Mouse (Mus musculus) urinary bladder, postnatal 4 days (tissue): ENCODE results near the gene Dusp19.

Experiments
- DNase-seq, 2 experiments: peaks; one replicate each; pipeline ENCODE4 v3.0.0; 2021 to 2022; ENCODE audit warnings: low spot score in 2 of 2

Dusp19 gene

DNA sequence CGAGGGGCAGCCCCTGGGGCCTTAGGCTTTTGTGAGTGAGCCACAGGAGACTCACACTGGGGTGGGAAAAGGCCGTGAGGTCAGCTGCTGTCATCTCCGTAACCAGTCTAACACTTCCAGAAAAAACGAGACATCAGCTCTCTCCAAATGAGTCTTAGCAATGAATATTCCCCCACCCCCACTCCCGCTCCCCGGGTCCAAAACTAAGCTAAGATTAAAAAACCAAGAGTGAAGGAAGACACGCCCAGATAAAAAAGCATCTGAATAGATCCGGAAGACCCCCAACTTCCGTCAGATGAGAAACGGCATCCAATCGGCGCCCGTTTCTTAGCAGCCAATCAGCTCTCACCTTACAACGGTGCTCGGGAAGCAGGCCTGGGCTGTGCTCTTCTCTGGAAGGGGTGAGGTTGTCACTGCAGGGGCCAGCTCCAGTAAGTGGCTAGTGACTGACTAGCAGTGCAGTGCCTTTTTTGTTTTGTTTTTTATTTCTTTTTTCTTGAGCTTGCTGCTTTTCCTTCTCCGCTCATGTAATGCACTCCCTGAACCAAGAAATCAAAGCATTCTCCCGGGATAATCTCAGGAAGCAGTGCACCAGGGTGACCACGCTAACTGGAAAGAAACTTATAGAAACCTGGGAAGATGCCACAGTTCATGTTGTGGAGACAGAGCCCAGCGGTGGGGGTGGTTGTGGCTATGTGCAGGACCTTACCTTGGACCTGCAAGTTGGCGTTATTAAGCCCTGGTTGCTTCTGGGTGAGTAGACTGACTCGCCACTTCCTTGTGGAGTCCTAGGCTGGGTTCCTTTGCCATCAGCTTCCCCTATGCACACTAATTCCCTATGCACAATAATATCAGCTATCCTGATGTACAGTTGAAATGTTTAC is at the start of gene Dusp19, which contains the start of gene Nup35:
TSS of gene Dusp19 (plus strand) at position 192 of the 884 bp plus-strand sequence.
TSS of gene Nup35 (plus strand) at position 383 of the 884 bp plus-strand sequence.
- peak; percentile 89 to 93 for DNase-seq

DNA sequence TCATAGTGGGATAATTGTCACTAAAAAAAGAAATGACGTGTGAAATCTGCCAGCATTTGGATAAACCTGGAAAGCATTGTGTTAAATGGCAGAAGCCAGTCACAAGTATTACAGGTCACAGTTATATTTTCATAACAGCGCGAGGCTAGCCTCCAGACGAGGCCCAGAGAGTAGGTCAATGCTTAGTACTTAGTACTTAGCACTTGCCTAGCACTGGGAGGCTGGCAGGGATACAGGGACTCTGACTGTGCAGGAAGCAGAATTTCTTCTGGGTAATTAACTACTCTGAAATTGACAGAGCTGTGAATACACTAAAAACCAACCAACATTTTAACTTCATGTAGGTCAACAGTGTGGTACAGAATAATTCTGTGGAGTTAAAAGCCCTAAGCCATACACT is 49.4 kb upstream of the Dusp19 start:
- no peak for DNase-seq

DNA sequence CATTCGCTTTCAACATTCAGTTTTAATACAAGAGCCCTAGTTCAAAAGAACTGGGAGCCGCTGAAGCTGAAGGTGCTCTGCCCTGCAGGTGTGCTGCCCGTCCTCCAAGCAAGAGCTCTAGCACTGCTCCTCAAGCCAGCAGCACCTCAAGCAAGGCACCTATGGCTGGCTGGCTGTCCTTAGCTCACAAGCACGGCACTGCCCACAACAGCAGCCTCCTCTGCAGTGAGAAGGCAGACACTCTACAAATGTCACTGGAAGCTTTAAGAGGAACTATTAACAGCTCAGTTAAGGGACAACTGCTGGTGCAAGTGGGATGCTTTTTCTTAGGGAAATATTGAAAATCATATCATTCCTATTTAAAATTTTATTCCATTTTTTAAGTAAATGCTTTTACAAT is 46.2 kb upstream of the Dusp19 start:
- no peak for DNase-seq

DNA sequence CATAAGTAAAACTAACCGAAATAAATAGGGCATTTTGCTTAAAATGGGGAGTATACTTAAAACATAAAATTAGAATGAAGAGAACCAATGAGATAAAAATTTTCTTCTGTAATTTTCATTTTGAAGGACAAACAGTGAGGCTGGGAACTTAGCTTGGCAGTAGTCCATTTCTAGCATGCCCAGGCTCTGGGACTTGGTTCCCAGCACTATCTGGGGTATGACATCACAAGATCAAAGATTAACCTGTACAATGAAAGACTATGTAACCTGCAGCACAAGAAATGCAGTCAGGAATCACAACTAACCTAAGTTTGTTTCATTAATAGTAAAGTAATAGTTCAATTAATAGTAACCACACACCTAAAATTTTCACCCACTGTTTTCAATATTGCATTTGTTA is 39.6 kb upstream of the Dusp19 start:
- no peak for DNase-seq

DNA sequence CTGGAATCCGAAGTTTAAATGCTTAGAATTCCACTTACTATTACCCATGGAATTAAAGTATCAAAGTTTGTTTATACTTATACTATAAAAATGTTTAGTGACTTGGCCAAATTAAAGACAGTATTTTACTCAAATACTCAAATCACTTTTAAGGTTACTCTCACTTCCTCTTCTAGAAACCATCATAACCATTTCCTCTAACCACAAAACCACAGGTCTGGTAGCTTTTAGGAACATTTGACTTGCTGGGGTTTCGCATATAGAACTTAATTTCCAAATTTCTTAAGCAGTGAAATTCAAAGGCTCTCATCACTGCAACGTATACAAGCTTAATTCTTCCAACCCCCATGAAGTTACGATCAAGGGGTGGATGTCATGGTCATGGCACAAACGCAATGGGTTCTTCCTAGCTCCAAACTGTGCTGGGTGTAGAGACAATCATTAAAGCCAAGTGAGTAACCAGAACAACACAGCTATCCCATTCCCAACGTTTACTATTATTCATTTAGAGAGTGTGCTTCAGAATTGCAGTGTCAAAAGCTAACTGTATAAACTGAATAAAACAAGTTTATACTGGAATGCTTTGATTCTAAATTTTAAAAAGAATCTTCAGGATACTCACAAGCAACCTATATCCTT is 37.5 kb upstream of the Dusp19 start:
- no peak for DNase-seq

DNA sequence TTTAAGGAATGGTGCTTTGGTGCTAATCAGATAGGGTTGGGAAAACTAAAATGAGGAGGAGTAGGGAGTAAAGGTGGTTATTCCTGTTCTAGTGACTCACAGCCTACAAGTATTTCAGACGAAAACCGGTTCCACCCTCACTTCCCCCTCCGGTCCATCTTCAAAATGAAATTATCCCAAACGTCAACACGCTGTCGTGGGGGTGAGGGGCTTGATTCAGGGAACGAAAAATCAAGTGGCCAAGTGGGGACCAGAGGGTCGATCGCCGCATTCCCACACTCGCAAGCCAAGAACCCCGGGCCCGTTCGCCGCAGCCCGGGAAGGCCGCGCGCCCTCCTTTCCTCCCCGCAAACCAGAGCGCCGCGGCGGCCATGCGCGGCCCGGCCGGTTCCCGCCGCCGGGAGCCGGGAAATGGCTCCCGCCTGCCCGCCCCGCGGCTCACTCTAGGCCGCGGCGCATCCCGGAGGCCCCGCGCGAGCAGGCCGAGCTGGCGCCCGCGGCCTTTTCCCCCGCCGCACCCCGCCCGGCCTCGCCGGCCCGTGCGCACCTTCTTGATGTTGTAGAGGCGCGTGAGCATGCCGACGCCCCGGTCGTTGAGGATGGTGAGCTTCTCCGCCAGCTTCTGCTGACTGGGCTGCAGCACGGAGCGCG is 36.4 kb upstream of the Dusp19 start:
- DNase-seq = peak; percentile 20 to 60

DNA sequence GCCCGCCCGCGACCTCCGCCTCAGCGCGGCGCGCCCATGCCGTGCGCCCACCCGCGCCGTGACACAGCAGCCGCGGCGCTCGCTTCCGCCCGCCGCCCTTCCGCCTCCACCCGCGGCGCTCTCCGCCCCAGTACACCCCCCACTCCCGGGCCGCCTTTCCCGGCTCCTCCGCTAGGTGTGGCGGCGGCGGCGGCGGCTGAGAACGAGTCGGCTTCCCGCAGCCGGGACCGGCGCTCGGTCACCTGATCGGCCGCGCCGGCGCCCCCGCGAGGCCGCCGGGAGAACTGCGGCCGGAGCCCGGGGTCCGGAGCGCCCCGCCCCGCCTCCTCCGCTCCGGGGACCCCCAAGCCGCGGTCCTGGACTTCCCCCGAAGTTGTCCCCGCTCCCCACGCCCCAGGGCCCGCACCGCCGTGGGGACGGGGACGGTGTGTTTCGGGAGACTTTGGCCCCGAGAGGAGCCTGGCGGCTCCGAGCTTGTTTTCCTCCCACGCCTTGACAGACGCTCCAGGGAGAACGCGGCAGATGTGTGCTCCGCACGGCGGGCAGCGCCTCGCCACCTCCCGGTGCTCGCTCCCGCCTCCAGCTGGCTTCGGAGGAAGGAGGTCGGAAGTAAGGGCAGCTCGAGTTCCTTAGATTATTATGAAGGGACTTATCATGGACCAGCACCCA is 35.7 kb upstream of the Dusp19 start, which contains the start of gene Nckap1:
TSS of gene Nckap1 (minus strand) at position 338 of the 669 bp plus-strand sequence.
- DNase-seq = peak; percentile 87 to 88

DNA sequence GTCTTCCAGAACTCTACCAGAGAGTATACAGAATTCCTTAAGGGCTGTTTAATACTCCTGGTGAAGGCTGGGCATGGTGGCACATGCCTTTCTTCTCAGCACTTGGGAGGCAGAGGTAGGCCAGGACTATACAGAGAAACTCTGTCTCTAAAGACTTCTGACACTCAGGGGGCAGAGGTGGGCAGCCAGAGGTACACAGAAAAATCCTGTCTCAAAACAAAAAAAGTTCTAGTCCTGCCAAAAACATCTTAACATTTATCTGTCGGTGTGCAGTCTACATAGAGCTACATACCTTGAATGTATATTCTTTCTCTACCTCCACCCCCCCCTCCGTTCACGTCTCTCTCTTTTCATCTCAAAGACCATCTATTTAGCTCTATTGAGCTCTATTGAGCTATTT is 34.5 kb upstream of the Dusp19 start:
- no peak for DNase-seq

DNA sequence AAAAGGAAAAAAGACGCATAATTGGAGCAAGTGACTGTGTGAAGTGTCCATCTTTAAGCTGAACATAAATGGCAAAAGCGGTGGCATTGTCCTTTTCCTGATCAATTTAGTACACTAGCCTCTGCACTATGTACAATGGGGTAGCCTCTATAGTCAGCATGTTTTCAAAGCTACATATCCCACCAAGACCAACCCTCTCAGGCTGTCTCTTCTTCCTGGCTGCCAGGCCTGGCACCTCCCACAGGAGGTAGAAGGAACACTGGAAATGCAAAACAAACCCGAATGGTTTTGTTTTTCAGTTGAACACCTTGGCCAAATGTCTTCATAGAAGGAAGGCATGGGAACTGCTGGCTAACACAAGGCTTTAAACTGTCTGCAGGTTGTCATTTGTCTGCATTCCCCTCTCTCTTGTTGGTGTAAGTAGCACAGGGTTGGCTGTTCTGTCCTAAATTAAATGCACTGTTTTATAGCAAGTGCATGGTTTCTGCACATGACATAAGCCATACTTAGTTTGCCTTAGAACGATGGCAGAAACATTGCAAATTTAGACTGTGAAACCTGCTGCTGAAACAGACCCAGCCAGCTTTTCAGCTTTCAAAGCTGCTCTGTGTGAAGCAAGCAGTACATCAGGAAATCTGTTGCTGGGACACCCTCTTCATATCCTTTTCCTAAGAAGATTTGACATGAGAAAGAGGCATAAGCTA is 22.5 kb upstream of the Dusp19 start:
- DNase-seq = no peak

DNA sequence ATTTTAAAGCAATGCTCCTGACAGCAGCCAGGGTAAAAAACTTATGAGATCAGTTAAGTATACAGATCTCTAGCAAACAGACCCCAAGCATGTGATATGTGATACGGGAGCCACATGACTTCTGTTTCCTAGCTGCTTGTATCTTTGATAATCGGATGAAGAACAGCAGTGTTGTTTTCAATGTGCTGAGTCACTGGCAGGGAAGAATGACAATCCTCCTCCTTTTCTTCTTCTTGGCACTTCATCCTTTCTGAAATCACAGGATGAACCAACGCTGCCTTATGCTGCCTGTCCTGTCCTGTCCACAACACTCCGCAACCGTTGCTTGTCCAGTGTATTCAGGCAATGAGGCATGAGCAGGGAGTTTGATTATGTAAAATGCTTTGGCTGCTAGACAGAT is 19.9 kb upstream of the Dusp19 start:
- DNase-seq = no peak

DNA sequence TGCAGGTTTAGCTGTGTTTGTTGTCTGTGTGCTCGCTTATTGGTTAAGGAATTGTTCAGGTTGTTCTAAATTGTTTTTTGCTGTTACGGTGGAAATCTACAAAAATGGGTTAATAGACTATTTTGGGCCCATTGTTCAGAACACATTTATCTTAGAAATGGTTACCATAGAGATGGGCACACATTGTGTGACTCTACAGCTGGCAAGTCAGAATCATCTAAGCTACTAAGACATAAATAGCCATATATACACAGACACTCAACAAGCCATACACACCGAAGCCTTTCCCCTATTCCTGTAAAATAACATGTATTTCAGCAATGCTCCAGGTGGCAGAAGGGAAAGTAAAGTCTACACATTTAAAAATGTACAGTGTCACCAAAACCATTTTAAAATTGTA is 17.0 kb upstream of the Dusp19 start:
- no peak for DNase-seq

DNA sequence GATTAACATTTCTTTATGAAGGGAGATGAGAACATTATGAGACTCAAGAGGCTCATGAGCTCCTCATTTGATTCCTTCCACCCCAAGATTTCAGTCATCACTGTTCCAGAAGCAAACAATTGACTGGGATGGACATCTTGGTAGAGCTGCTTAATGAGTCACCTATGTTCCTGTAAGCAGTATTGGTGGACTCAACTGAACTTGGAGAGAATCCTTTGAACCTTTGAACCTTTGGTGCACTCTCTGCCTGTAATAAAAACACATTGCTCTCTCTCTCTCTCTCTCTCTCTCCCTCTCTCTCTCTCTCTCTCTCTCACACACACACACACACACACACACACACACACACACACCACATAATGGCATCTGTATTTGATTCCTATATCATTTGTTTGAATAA is 16.2 kb upstream of the Dusp19 start:
- no peak for DNase-seq

DNA sequence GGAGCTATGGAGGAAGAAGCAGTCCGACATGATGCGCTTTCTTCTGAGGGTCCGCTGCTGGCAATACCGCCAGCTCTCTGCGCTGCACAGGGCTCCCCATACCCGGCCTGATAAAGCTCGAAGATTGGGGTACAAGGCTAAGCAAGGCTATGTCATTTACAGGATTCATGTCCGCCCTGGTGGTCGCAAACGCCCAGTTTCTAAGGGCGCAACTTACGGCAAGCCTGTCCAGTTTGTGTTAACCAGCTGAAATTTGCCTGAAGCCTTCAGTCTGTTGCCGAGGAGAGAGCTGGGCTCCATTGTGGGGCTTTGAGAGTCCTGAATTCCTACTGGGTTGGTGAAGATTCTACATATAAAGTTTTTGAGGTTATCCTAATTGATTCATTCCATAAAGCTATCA is 14.1 kb upstream of the Dusp19 start:
- DNase-seq = no peak

DNA sequence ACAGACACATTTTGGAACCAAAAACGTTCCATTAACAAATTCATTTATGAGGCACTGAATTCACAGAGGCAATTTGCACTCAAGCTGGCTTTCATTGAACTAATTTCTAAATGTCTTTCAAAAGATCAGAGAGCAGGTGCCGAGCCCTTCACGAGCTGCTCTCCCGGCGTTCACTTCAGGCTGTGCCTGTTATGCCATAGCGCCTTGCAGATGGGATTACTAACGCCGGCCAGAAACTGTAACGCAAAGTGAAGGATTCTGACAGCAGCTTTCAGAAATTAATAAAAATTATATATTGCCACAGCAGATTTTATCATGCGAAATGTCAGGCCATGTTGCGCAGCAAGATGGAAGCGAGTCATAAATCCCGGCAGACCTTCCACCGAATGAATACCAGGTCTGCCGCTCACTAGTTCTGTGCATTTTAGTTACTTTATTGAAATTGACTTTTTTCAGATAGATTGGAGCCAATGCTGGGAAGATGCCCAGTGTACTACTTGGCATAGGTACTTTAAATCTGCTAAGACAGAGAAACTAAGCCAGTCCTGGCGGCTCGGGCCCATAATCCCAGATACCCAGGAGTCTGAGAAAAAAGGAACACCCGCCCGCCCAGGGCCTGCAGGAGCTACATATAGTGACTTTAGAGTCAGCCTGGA is 12.9 kb upstream of the Dusp19 start:
- DNase-seq = no peak

DNA sequence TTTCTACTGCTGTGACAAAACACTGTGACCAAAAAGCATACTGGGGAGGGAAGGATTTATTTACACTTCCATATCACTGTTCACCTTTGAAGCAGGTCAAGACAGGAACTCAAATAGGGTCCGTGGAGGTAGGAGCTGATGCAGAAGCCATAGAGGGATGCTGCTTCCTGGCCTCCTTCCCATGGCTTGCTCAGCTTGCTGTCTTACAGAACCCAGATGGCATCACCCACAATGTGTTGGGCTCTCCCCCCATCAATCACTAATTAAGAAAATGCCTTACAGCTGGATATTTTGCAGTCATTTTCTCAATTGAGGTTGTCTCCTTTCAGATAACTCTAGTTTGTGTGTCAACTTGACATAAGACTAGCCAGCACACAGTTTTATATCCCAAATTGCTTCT is 4.6 kb upstream of the Dusp19 start:
- DNase-seq = no peak

DNA sequence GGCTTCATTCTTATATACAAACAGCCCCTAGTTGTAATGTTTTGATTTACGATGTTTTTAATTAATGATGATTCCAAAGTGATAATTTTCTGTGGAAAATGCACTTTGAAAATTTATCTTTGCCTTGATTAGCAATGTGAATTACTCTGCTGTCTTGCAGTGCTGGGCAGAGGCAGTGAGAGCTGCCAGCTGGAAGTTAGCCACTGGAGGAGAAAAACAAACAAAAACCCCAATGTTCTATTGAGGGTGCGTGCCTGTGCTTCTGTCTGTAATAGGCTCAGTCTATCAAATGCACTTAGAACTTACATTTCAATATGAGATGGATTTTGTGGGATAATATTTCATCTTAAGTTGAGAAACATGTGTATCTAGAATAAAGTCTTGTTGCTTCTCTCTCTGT is 4.0 kb upstream of the Dusp19 start:
- DNase-seq = no peak

DNA sequence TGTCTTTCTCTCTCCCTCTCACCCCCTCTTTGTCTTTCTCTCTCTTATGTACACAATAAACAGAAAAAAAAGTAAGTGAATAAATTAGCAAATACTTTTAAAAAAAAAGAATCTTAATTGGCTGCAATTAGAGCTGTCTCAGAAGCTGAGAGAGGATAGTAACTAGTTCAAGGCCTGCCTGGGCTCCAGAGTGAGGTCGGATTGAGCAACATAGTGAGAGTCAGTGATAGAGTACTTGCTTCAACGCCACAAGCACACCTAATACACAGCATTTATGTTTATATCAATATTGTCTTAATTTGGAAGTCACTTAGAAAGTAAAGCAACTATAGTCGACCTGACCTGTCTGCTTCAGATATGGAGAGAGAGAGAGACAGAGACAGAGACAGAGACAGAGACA is 2.1 kb downstream of the Dusp19 start:
- DNase-seq = no peak

DNA sequence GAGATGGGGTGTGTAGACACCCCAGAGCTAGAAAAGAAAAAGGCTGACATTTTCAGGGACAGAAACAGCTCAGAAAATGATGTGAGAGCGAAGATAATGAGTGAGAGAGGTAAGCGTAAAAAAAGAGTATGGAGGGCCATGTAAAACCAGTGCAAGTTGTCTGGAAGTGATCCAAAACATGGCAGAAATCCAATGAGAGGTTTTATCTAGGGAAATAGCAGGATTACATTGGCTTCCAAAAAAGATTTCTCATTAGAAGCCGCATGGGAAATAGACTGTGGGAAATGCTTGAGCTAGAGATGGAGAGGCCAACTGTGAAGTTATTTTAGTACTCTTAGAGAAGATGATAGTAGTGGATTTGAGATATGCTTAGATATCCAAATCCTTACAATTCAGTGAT is 5.1 kb downstream of the Dusp19 start:
- no peak for DNase-seq

DNA sequence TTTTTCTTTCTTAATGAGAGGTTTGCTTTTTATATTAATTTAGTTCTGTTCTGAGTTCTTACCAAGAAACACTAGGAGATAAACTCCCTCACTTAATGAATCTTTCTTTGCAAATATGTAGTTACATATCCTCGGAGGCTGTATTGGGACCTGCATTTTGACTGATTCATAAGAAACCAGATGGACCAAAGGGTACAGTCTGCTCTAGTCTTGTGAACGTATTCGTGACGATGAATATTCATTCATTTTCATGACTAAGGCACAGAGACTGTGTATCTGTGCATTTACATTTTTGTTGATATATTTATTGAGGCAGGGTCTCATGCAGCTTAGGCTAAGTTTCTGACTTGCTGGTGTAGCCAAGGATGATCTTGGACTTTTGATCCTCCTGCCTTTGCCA is 7.7 kb downstream of the Dusp19 start:
- no peak for DNase-seq

DNA sequence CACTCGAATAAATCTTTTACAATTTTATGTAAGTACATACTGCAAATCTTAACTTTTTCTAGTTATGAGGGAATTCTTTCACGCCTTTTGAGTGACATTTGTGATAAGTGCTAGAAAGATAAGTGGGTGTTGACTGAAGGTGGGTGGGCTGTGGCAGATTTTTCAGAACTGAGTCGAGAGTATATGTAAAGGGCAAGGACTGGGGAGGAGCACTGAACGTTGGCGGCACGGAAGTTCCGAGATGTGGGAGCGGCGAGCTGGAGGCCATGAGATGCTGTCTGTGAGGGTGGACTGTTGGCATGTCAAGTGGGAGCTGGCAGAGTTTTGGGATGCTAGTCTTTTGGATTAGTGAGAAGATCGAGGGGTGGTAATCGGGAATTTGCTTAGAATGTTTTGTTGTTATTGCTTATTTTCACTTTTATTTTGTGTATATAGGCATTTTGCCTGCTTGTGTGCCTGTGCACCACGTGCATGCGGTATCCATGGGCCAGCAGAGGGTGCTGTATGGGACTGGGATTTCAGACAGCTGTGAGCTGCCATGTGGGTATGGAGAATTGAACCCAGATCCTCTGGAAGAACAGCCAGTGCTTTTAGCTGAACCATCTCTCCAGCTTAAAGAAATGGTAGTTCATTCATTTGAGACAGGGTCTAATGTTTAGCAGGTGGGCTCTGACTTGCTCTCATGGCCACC is 15.6 kb downstream of the Dusp19 start:
- no peak for DNase-seq
